Mouse (Mus musculus): ENCODE data around the gene Cenpq. TPM values are rescaled to one million over a fixed set of nuclear protein-coding genes. Genes with fewer than 3 reads are reported as not detected.

Cenpq gene
- 10 to 100 TPM; 17.3 to 26.5 TPM for polyA plus RNA-seq (2017; shearing (Covaris generic))

GRCm38 (mm10) chr17:40934420-40935231 lies at the start of gene Cenpq, which contains the start of gene Mut:
TSS of gene Cenpq (minus strand) at chr17:40935047.
TSS of gene Mut (plus strand) at chr17:40934685.

GRCm38 (mm10) chr17:40914250-40914649 lies 20.6 kb downstream of the Cenpq start, which contains the start of gene Glyatl3:
TSS of gene Glyatl3 (minus strand) at chr17:40914350.

GRCm38 (mm10) chr17:40879924-40880691 lies 54.7 kb downstream of the Cenpq start, which contains the start of gene 9130008F23Rik:
TSS of gene 9130008F23Rik (minus strand) at chr17:40880559.

Other genes starting within 250 kb of the Cenpq start
- not detected for gene Esp1, start 207.9 kb downstream of the Cenpq start, polyA plus RNA-seq (2017; shearing (Covaris generic))
- not detected for gene Crisp2, start 128.0 kb downstream of the Cenpq start, polyA plus RNA-seq (2017; shearing (Covaris generic))
- 1 to 10 TPM in 1 of 2 experiments, under 1 TPM in 1; 0.56 to 3.4 TPM for gene Rhag, start 123.9 kb downstream of the Cenpq start, polyA plus RNA-seq (2017; shearing (Covaris generic))
- under 1 TPM in 1 of 2 experiments, not detected in 1; 0.38 TPM for gene 9130008F23Rik, start 54.5 kb downstream of the Cenpq start, polyA plus RNA-seq (2017; shearing (Covaris generic))
- not detected for gene Glyatl3, start 20.7 kb downstream of the Cenpq start, polyA plus RNA-seq (2017; shearing (Covaris generic))
- gene Mut, start 362 bp downstream of the Cenpq start, polyA plus RNA-seq (2017; shearing (Covaris generic)): 10 to 100 TPM; 16.7 to 23.3 TPM

All from activated CD4-positive, CD25-positive, alpha-beta regulatory T cell (primary cell).